Mouse (Mus musculus) lung, adult 10 weeks (tissue): Measurements from ENCODE around the gene B3gnt5. TPM values are rescaled to one million over a fixed set of nuclear protein-coding genes. Genes with fewer than 3 reads are reported as not detected.

ENCODE experiments used
- polyA plus RNA-seq: library from polyadenylated mRNA; stranded (reverse); fragments of 350-450 nt; fragmentation: Illumina TruSeq; extraction: RNeasy Lipid Tissue Mini Kit (QIAGEN cat#74804); gene quantifications from one replicate; pipeline ENCODE4 v1.2.3, GENCODE M21; 2014; ENCODE audit warnings: low read depth, low replicate concordance; ENCODE audit not compliant: insufficient read depth

Gene B3gnt5
- polyA plus RNA-seq: 3.4 TPM

GRCm38 (mm10) chr16:19760074-19760473 lies at the start of gene B3gnt5:
B3gnt5 (plus strand) TSS chr16:19760208.

Other genes with a start within 250 kb of the B3gnt5 start
- gene Olfr167, start 237.9 kb upstream of the B3gnt5 start, polyA plus RNA-seq: not detected
- gene Olfr168, start 224.7 kb upstream of the B3gnt5 start, polyA plus RNA-seq: not detected
- not detected for gene Olfr169, start 188.4 kb upstream of the B3gnt5 start, polyA plus RNA-seq
- not detected for gene Olfr170, start 148.3 kb upstream of the B3gnt5 start, polyA plus RNA-seq
- not detected for gene Olfr171, start 130.3 kb upstream of the B3gnt5 start, polyA plus RNA-seq
- 205 TPM for gene Lamp3, start 53.8 kb upstream of the B3gnt5 start, polyA plus RNA-seq
- 8.3 TPM for gene Klhl6, start 222.8 kb downstream of the B3gnt5 start, polyA plus RNA-seq